Mouse (Mus musculus) neutrophil, adult 83 days (primary cell): ENCODE data around the gene Rpl14. TPM values are rescaled to one million over a fixed set of nuclear protein-coding genes. Genes with fewer than 3 reads are reported as not detected.

Experiments used
- total RNA-seq, 2 experiments: library from RNA; stranded (reverse); gene quantifications; one replicate each; pipeline ENCODE4 v1.2.4; 2023

Rpl14 gene
- total RNA-seq: 100 to 1,000 TPM; 294 to 310 TPM

DNA sequence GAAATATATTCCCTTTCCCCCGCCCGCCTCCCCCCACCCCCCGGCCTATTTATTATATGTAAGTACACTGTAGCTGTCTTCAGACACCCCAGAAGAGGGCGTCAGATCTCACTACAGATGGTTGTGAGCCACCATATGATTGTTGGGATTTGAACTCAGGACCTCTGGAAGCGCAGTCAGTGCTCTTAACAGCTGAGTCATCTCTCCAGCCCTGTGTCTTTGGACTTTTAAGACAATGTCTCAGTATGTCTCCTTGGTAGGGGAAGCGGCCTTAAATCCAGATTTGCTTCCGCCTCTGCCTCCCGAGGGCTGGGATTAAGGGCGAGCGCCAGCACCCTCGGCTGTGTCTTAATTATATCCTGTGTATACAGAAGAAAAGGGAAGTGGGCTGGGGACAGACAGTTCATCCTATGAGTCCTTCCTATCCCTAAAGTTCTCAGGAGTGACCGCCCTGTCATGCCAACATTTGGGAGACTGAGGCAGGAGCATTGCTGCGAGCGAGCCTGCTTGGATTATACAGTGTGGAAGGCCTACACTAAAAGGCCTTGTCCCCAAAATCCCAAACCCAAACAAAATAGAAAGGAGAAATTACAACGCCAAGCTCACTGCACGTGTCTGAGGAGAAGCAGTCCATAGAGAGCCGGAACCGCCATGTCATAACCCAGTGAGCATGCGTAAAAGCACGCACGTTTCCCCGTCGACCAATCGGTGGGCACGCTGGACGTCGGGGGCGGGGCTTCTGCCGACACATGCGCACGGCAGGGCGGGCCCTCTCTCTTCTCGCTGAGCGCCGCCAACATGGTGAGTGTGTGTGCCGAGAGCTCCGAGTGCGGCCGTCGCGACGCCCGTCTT lies at the start of gene Rpl14:
Rpl14 (plus strand) TSS at position 704 of the 852 bp plus-strand sequence.

GRCm38 (mm10) chr9:120539662-120540251 lies 31.5 kb upstream of the Rpl14 start, which contains the start of gene Entpd3:
Gene Entpd3 (plus strand): TSS chr9:120539818.

Other genes starting within 250 kb of the Rpl14 start
- 10 to 100 TPM; 35.7 to 41.2 TPM for gene Eif1b, start 79.2 kb upstream of the Rpl14 start, total RNA-seq
- gene Entpd3, start 31.6 kb upstream of the Rpl14 start, total RNA-seq: 1 to 10 TPM in 1 of 2 experiments, under 1 TPM in 1; 0.81 to 2.2 TPM